Comparison of ENCODE assay signal across 7 mouse cellular contexts in genomic region chr2:118899981-118900825, GRCm38 (mm10). TPM values are rescaled to one million over a fixed set of nuclear protein-coding genes. Genes with fewer than 3 reads are reported as not detected.
DNase-seq lines count a peak whose midpoint lies in the region; ATAC-seq and TF ChIP-seq lines count a peak whose summit lies in the region.

Gene Bahd1, plus strand, starts transcription at chr2:118900377.

- TF ChIP-seq RAD21 in CH12.LX (IDR thresholded peaks at IDR 0.05; ENCODE audit: low read depth, low read length): no peak

- peak within 1 kb of the TSS; percentile 44 to 92 (median 63) for H3K4me3 ChIP-seq in CH12.LX (replicated peaks in 1 of 3; ENCODE audit: low read depth in 2 of 3, low read length in 2 of 3, poor library complexity in 1 of 3)
- H3K4me3 ChIP-seq in embryonic facial prominence, embryonic 11.5 days (ENCODE audit: low read depth, low read length): peak within 1 kb of the TSS; percentile 88
- peak within 1 kb of the TSS; percentile 94 for H3K4me3 ChIP-seq in heart, postnatal 0 days (ENCODE audit: low read depth, low read length)

- no peaks in the 10 kb centered on the region for H3K9me3 ChIP-seq in CH12.LX (replicated peaks; ENCODE audit: low read length)
- H3K9me3 ChIP-seq in embryonic facial prominence, embryonic 11.5 days (replicated peaks; ENCODE audit: control insufficient read depth, low read length): no peaks in the 10 kb centered on the region
- H3K9me3 ChIP-seq in heart, postnatal 0 days (replicated peaks; ENCODE audit: control insufficient read depth, low read length): no peaks in the 10 kb centered on the region

- peak within 1 kb of the TSS; percentile 82 for H3K9ac ChIP-seq in CH12.LX (ENCODE audit: insufficient read depth, low read depth)
- H3K9ac ChIP-seq in embryonic facial prominence, embryonic 11.5 days (replicated peaks; ENCODE audit: low read length): peak within 1 kb of the TSS; percentile 40
- H3K9ac ChIP-seq in heart, postnatal 0 days (replicated peaks; ENCODE audit: low read depth, low read length): peak within 1 kb of the TSS; percentile 85; the same call in 1 of the 2 replicates

- DNase-seq in CH12.LX (ENCODE audit: extremely low read depth) (no peak), R1 (ENCODE audit: low read depth, low spot score) (peak; percentile 79)
- peak; percentile 59 for DNase-seq in embryonic facial prominence, embryonic 11.5 days (ENCODE audit: low spot score)
- peak; percentile 15 for DNase-seq in heart, postnatal 0 days (ENCODE audit: low spot score)
- DNase-seq in layer of hippocampus, postnatal 10 days (ENCODE audit: low spot score in 2 of 2): peak in 1 of 2 experiments; percentile 32
- DNase-seq in lung, postnatal 10 days: peak; percentile 55
- peak; percentile 59 for DNase-seq in right cerebral cortex, postnatal 14 days

- TF ChIP-seq POLR2A in CH12.LX (IDR thresholded peaks at IDR 0.05; ENCODE audit: low read depth, low read length): no peak

- in situ Hi-C loops in CH12.LX (cut with MboI; ENCODE audit: low pct_ligation_motif_present, low pct_unique_long_range_greater_than_20kb, low sequenced_read_pairs): loop anchor here (10.0 to 25.0 kb wide), 4 partner anchors 75 to 413 kb away; partner anchors contain the start of gene Srp14

- no peak within 1 kb of the TSS for H3K27ac ChIP-seq in CH12.LX (ENCODE audit: insufficient read depth, low read depth)
- no peak within 1 kb of the TSS for H3K27ac ChIP-seq in embryonic facial prominence, embryonic 11.5 days (replicated peaks; ENCODE audit: low read depth, low read length)
- no peak within 1 kb of the TSS for H3K27ac ChIP-seq in heart, postnatal 0 days (ENCODE audit: low read depth)

- 0 out of 2 replicates have a peak, but pooled peaks have one; percentile 2 for ATAC-seq in embryonic facial prominence, embryonic 11.5 days (replicated peaks; ENCODE audit: insufficient number of reproducible peaks, low FRiP score, low TSS enrichment, low read depth)
- ATAC-seq in heart, postnatal 0 days (ENCODE audit: insufficient read depth, low read depth): no peak

- H3K36me3 ChIP-seq in CH12.LX (replicated peaks in 1 of 2; ENCODE audit: control insufficient read depth in 1 of 2, insufficient read depth in 1 of 2, low read length in 1 of 2): no peaks in the 10 kb centered on the region
- no peaks in the 10 kb centered on the region for H3K36me3 ChIP-seq in embryonic facial prominence, embryonic 11.5 days (replicated peaks; ENCODE audit: control insufficient read depth, insufficient read depth, low read depth, low read length)
- H3K36me3 ChIP-seq in heart, postnatal 0 days (replicated peaks; ENCODE audit: control insufficient read depth, insufficient read depth, low read length): no peaks in the 10 kb centered on the region

- H3K4me2 ChIP-seq in CH12.LX (ENCODE audit: insufficient read depth, low read depth, poor library complexity, severe bottlenecking): peak within 1 kb of the TSS; percentile 94
- peak within 1 kb of the TSS; percentile 100 for H3K4me2 ChIP-seq in embryonic facial prominence, embryonic 11.5 days (ENCODE audit: low read depth, low read length)
- H3K4me2 ChIP-seq in heart, postnatal 0 days (ENCODE audit: low read depth, low read length): peak within 1 kb of the TSS; percentile 100

- dilution Hi-C loops in CH12.LX (cut with MboI; ENCODE audit: extremely low pct_ligation_motif_present, extremely low pct_unique_long_range_greater_than_20kb, low sequenced_read_pairs): no loop called here

- TF ChIP-seq CTCF in CH12.LX (conservative IDR thresholded peaks at IDR 0.05 in 1 of 2, IDR thresholded peaks at IDR 0.05 in 1 of 2; ENCODE audit: low read depth in 2 of 2, low read length in 2 of 2): no peak
- no peak for TF ChIP-seq CTCF in heart, postnatal 0 days (IDR thresholded peaks at IDR 0.05; ENCODE audit: low read depth)

- no peak for TF ChIP-seq EP300 in CH12.LX (IDR thresholded peaks at IDR 0.05; ENCODE audit: low read length)
- TF ChIP-seq EP300 in heart, postnatal 0 days (IDR thresholded peaks at IDR 0.05; ENCODE audit: low read depth): no peak

- WGBS in embryonic facial prominence, embryonic 11.5 days: 0% methylated on average over 32 of the region's 32 CpGs
- WGBS in heart, postnatal 0 days: 2% methylated on average over 32 of the region's 32 CpGs

- peaks cover 19% of the 10 kb centered on the region for H3K27me3 ChIP-seq in CH12.LX (replicated peaks)
- peaks cover 56% of the 10 kb centered on the region for H3K27me3 ChIP-seq in embryonic facial prominence, embryonic 11.5 days (ENCODE audit: control insufficient read depth, insufficient read depth, low read length)
- H3K27me3 ChIP-seq in heart, postnatal 0 days (ENCODE audit: control insufficient read depth, insufficient read depth, low read length): peaks cover 56% of the 10 kb centered on the region

- H3K4me1 ChIP-seq in CH12.LX (ENCODE audit: control insufficient read depth in 1 of 2, insufficient read depth in 2 of 2): peaks cover 8 to 56% of the 10 kb centered on the region in 2 experiments
- peaks cover 21% of the 10 kb centered on the region for H3K4me1 ChIP-seq in embryonic facial prominence, embryonic 11.5 days (ENCODE audit: control insufficient read depth, insufficient read depth, low read length)
- H3K4me1 ChIP-seq in heart, postnatal 0 days (ENCODE audit: control insufficient read depth, insufficient read depth): peaks cover 28% of the 10 kb centered on the region

- peaks cover 38% of the 10 kb centered on the region for H3K79me2 ChIP-seq in CH12.LX (replicated peaks; ENCODE audit: control insufficient read depth, extremely low read depth, insufficient read depth, poor library complexity, severe bottlenecking)

TF ChIP-seq in CH12.LX, 34 proteins besides CTCF, POLR2A, EP300 and RAD21:
- TF ChIP-seq ZKSCAN1 (IDR thresholded peaks at IDR 0.05; ENCODE audit: borderline replicate concordance, low read depth, low read length): peak; percentile 48; the same call in 1 of the 2 replicates
- no peak for TF ChIP-seq ZNF384 (IDR thresholded peaks at IDR 0.05; ENCODE audit: low read depth, low read length)

RNA-seq across cellular contexts. Expression of gene Bahd1, which starts in this region (rescaled TPM):
- total RNA-seq in CH12.LX (2012; rRNA removed) (28.7 and 32.1 TPM in 2 replicates), CH12.LX (2014; rRNA removed) (14.1 and 15.3 TPM in 2 replicates)
- polyA plus RNA-seq in CH12.LX (2012; ENCODE audit: insufficient read length, low read depth): 37.5 and 37.8 TPM in 2 replicates
- polyA plus RNA-seq in embryonic facial prominence, embryonic 11.5 days (2014; fragmentation: Nextera tagmentation; extraction: Ambion mirVana): 1.1 and 1.2 TPM in 2 replicates
- total RNA-seq in heart, postnatal 0 days (2014; rRNA removed; ENCODE audit: low replicate concordance): 9.4 and 11.7 TPM in 2 replicates
- 1.6 and 1.9 TPM in 2 replicates for polyA plus RNA-seq in heart, postnatal 0 days (2015; fragmentation: Nextera tagmentation; extraction: Ambion mirVana)
- total RNA-seq in layer of hippocampus, postnatal 10 days (2021): 10 to 100 TPM; 36.6 to 43.1 TPM

Comparison
In these comparisons a context has a peak if more than half of its experiments do, and no peak if none do; other contexts are left out.
1. RNA of gene Bahd1 (polyA plus RNA-seq): 37.5 to 37.8 TPM in CH12.LX; 1.6 to 1.9 TPM in heart, postnatal 0 days and 1.1 to 1.2 TPM in embryonic facial prominence, embryonic 11.5 days; every median in the first group is over 10 times any median in the second.
2. Peak in every context shown above with its lines, with median percentiles within 50 percentile points of each other: H3K4me2 ChIP-seq, H3K4me3 ChIP-seq and H3K9ac ChIP-seq.